Mouse (Mus musculus): ENCODE data around the gene Rgs3. TPM values are rescaled to one million over a fixed set of nuclear protein-coding genes. Genes with fewer than 3 reads are reported as not detected.

The Rgs3 gene
- polyA plus RNA-seq, 1 experiment from 2014 or later = 49.1 TPM

DNA sequence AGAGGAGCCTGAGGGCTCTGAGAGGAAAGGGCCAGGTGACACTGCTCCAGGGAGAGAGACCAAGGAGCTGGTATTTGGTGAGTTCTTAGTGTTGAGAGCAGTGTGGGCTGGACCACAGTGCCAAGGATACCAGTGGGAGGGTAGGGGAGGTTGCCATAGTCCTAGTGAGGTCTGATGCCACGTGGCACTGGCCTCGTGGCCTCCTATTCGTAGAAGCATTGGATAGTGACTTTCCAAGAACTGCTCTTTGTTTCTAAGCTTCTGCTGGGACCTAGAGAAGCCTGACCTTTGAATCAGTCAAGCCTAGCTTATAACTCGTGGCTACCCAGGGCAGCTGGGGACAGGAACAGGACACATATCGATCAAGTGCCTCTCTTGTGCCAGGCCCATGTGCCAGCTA, 164.1 kb downstream of the Rgs3 start:
- H3K4me2 ChIP-seq (ENCODE audit: low read length) = no peak overlapping the region
- no peaks in the 10 kb centered on the region for H3K27me3 ChIP-seq (ENCODE audit: control insufficient read depth, insufficient read depth, low read length)
- no peak overlapping the region for H3K4me3 ChIP-seq (replicated peaks; ENCODE audit: low read depth, low read length)
- no peaks in the 10 kb centered on the region for H3K4me1 ChIP-seq (ENCODE audit: control insufficient read depth, insufficient read depth, low read length)
- H3K9ac ChIP-seq (replicated peaks; ENCODE audit: low read length) = no peak overlapping the region
- DNase-seq = no peak
- no peak for ATAC-seq (ENCODE audit: low FRiP score, low TSS enrichment)
- H3K9me3 ChIP-seq (ENCODE audit: control insufficient read depth, low read length) = no peaks in the 10 kb centered on the region
- H3K27ac ChIP-seq (replicated peaks; ENCODE audit: low read depth, low read length) = no peak overlapping the region
- WGBS = 88% methylated on average over 5 of the region's 5 CpGs
- H3K36me3 ChIP-seq (ENCODE audit: control insufficient read depth, insufficient read depth, low read length) = no peaks in the 10 kb centered on the region

DNA sequence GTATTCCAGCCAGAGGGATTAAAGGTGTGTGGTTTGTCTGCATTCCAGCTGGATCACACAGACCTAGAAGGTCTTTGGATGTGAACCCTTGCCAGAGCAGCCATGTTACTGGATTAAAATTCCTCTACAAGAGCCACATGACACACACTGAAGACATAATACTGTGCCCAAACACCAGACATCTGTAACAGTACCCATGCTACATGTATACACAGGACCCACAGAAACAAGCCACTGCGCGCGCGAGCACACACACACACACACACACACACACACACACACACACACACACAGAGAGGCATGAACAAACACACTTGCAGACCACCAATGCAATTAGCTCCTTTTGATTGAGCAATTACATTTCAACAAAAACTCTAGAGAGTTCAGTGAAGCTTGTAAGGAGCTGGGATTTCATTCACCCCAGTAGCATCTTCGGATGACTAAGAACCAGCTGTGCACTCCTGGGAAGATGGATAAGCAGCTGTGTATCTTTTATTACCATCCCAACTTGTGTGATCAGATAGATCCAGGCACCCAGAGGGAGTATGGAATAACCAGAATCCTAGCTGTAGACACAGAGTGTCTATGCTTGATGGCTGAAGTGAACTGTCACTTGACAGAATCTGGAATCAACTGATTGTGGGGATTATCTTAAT, 166.8 kb downstream of the Rgs3 start:
- Histone ChIP-seq H3K9ac (replicated peaks; ENCODE audit: low read length) (no peak overlapping the region), H3K9me3 (ENCODE audit: control insufficient read depth, low read length) (no peaks in the 10 kb centered on the region), H3K27ac (replicated peaks; ENCODE audit: low read depth, low read length) (no peak overlapping the region), H3K36me3 (ENCODE audit: control insufficient read depth, insufficient read depth, low read length) (no peaks in the 10 kb centered on the region), H3K27me3 (ENCODE audit: control insufficient read depth, insufficient read depth, low read length) (no peaks in the 10 kb centered on the region), H3K4me3 (replicated peaks; ENCODE audit: low read depth, low read length) (no peak overlapping the region), H3K4me2 (ENCODE audit: low read length) (no peak overlapping the region), H3K4me1 (ENCODE audit: control insufficient read depth, insufficient read depth, low read length) (no peaks in the 10 kb centered on the region)
- DNase-seq = no peak
- 87% methylated on average over 5 of the region's 5 CpGs for WGBS
- ATAC-seq (ENCODE audit: low FRiP score, low TSS enrichment) = no peak

DNA sequence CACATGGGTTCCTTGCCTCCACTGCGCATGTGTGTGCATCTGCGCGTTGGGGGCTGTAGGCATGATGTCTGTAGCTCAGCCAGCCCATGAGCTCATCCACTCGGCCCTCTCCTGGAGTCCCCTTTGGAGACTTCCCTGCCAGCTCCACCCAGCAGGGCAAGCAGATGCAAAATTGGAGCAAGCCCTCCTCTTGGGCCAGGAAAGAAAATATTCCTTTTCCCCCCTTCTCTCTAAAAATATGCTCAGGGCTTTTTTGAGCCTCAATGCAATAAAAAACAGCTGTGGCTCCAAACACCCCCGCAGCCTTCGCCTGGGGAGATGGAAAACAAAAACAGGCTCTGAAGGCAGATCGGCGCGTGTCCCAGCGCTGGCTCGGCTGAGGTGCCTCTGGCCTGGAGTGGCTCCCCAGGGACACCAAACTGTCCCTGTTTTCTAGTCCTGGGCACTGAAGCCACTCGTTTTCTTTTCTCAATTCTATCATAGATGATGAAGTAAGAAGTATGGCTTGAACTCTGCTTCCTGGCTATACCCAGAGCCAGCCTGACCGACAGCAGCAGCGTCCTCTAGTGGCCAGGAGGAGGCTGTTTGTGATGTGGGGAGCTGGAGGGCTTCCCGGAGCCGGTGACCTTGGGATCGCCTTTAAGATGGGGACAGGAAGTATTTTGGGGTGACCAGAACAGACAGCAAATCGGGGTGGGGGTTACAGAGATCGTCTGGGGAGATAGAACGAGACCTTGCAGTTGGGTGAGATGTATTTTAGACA, 168.1 kb downstream of the Rgs3 start:
- H3K4me1 ChIP-seq (ENCODE audit: control insufficient read depth, insufficient read depth, low read length) = no peaks in the 10 kb centered on the region
- ATAC-seq (ENCODE audit: low FRiP score, low TSS enrichment) = no peak

DNA sequence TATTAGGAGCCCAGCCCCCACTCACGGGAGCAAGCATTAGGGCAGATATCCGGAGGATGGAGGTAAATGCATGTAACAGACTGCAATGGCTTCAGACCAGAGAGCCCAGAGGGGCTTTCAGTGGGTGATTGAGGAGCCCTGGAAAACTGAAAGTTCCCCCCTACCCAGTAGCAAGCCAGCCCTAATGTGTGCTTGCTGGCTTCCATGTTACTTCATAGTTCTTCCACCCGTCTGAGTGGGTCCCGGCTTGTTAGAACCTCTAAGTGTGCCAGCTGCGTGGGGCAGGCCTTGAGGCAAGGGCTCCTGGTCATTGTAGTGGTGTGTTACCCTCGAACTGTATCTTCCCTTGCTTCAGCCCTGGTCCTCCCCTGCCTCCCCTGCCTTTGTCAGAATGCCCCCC, 168.8 kb downstream of the Rgs3 start:
- H3K4me2 ChIP-seq (ENCODE audit: low read length) = no peak overlapping the region
- H3K27me3 ChIP-seq (ENCODE audit: control insufficient read depth, insufficient read depth, low read length) = no peaks in the 10 kb centered on the region
- H3K4me3 ChIP-seq (replicated peaks; ENCODE audit: low read depth, low read length) = no peak overlapping the region
- no peaks in the 10 kb centered on the region for H3K36me3 ChIP-seq (ENCODE audit: control insufficient read depth, insufficient read depth, low read length)
- no peak overlapping the region for H3K27ac ChIP-seq (replicated peaks; ENCODE audit: low read depth, low read length)
- no peak overlapping the region for H3K9ac ChIP-seq (replicated peaks; ENCODE audit: low read length)
- H3K9me3 ChIP-seq (ENCODE audit: control insufficient read depth, low read length) = no peaks in the 10 kb centered on the region
- WGBS = 90% methylated on average over 6 of the region's 6 CpGs
- H3K4me1 ChIP-seq (ENCODE audit: control insufficient read depth, insufficient read depth, low read length) = no peaks in the 10 kb centered on the region
- ATAC-seq (ENCODE audit: low FRiP score, low TSS enrichment) (no peak), DNase-seq (no peak)

More for the DNA sequence above, 168.1 kb downstream of the Rgs3 start:
- Histone ChIP-seq H3K4me3 (replicated peaks; ENCODE audit: low read depth, low read length) (no peak overlapping the region), H3K27me3 (ENCODE audit: control insufficient read depth, insufficient read depth, low read length) (no peaks in the 10 kb centered on the region), H3K4me2 (ENCODE audit: low read length) (no peak overlapping the region), H3K9me3 (ENCODE audit: control insufficient read depth, low read length) (no peaks in the 10 kb centered on the region), H3K27ac (replicated peaks; ENCODE audit: low read depth, low read length) (no peak overlapping the region), H3K9ac (replicated peaks; ENCODE audit: low read length) (no peak overlapping the region), H3K36me3 (ENCODE audit: control insufficient read depth, insufficient read depth, low read length) (no peaks in the 10 kb centered on the region)
- DNase-seq = no peak
- 80% methylated on average over 20 of the region's 20 CpGs for WGBS

DNA sequence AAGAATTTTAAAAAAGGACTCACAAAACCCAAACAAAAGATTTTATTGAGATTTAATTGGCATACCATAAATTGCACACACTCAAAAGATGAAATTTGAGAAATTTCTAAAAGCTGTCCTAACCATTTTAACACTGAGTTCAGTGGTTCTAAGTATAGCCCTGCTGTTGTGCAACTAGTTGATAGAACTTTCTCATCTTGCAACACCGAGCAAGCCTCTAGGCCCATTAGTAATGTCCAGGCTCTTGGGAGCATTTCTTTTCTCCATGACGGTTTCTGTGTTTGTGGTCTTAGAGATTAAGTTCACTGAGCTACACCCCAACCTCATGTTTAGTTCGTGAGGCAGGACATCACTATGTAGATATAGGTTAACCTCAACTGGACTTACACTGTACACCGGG, 169.5 kb downstream of the Rgs3 start:
- no peak for DNase-seq
- H3K27ac ChIP-seq (replicated peaks; ENCODE audit: low read depth, low read length) = no peak overlapping the region
- no peaks in the 10 kb centered on the region for H3K4me1 ChIP-seq (ENCODE audit: control insufficient read depth, insufficient read depth, low read length)
- no peak for ATAC-seq (ENCODE audit: low FRiP score, low TSS enrichment)
- no peaks in the 10 kb centered on the region for H3K36me3 ChIP-seq (ENCODE audit: control insufficient read depth, insufficient read depth, low read length)
- no peak overlapping the region for H3K4me3 ChIP-seq (replicated peaks; ENCODE audit: low read depth, low read length)
- no peak overlapping the region for H3K9ac ChIP-seq (replicated peaks; ENCODE audit: low read length)
- no peaks in the 10 kb centered on the region for H3K27me3 ChIP-seq (ENCODE audit: control insufficient read depth, insufficient read depth, low read length)
- H3K9me3 ChIP-seq (ENCODE audit: control insufficient read depth, low read length) = no peaks in the 10 kb centered on the region
- 88% methylated on average over 4 of the region's 4 CpGs for WGBS
- no peak overlapping the region for H3K4me2 ChIP-seq (ENCODE audit: low read length)

DNA sequence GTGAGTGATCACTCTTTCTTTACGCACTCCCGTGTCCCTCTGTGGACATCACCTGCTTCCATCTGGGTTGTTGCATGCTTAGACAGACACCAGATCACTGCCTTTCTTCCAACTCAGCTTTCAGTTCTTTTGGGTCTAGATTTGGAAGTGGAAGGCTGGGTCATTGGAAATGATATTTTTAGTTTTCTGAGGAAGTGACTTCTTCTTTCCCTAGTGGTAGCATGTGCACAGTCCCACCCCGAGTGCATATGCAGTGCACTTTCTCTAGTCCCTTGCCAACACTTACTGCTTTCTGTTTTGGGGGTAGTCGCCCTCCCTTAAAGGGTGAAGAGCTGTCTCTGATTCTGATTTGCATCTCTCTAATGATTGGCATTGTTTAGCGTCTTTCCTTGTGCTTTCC, 170.3 kb downstream of the Rgs3 start:
- WGBS = 82% methylated on average over 5 of the region's 5 CpGs
- Histone ChIP-seq H3K4me1 (ENCODE audit: control insufficient read depth, insufficient read depth, low read length) (no peaks in the 10 kb centered on the region), H3K27ac (replicated peaks; ENCODE audit: low read depth, low read length) (no peak overlapping the region), H3K9ac (replicated peaks; ENCODE audit: low read length) (no peak overlapping the region), H3K4me3 (replicated peaks; ENCODE audit: low read depth, low read length) (no peak overlapping the region), H3K4me2 (ENCODE audit: low read length) (no peak overlapping the region), H3K9me3 (ENCODE audit: control insufficient read depth, low read length) (no peaks in the 10 kb centered on the region), H3K36me3 (ENCODE audit: control insufficient read depth, insufficient read depth, low read length) (no peaks in the 10 kb centered on the region), H3K27me3 (ENCODE audit: control insufficient read depth, insufficient read depth, low read length) (no peaks in the 10 kb centered on the region)
- ATAC-seq (ENCODE audit: low FRiP score, low TSS enrichment) = no peak
- no peak for DNase-seq

DNA sequence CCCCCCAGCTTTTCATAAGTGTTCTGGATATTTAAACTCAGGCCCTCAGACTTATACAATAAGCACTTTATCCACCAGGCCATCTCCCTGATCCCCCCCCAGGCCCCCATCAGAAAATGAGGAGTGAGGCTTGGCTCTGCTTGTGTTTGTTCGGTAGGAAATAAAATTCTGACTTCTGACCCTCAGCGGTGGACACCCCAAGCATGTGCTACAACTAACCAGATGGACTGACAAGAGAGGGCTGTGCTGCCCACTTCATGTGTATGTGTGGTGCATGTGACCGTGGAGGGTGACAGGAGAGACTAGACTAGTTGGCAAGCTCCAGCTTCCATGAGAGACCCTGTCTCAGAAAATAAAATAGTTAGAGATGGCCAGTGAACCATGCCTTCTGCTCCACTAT, 171.2 kb downstream of the Rgs3 start:
- Histone ChIP-seq H3K9ac (replicated peaks; ENCODE audit: low read length) (no peak overlapping the region), H3K36me3 (ENCODE audit: control insufficient read depth, insufficient read depth, low read length) (no peaks in the 10 kb centered on the region), H3K9me3 (ENCODE audit: control insufficient read depth, low read length) (no peaks in the 10 kb centered on the region), H3K4me2 (ENCODE audit: low read length) (no peak overlapping the region), H3K27ac (replicated peaks; ENCODE audit: low read depth, low read length) (no peak overlapping the region), H3K4me3 (replicated peaks; ENCODE audit: low read depth, low read length) (no peak overlapping the region), H3K27me3 (ENCODE audit: control insufficient read depth, insufficient read depth, low read length) (no peaks in the 10 kb centered on the region), H3K4me1 (ENCODE audit: control insufficient read depth, insufficient read depth, low read length) (no peaks in the 10 kb centered on the region)
- DNase-seq = no peak
- 88% methylated on average over 3 of the region's 3 CpGs for WGBS
- ATAC-seq (ENCODE audit: low FRiP score, low TSS enrichment) = no peak

DNA sequence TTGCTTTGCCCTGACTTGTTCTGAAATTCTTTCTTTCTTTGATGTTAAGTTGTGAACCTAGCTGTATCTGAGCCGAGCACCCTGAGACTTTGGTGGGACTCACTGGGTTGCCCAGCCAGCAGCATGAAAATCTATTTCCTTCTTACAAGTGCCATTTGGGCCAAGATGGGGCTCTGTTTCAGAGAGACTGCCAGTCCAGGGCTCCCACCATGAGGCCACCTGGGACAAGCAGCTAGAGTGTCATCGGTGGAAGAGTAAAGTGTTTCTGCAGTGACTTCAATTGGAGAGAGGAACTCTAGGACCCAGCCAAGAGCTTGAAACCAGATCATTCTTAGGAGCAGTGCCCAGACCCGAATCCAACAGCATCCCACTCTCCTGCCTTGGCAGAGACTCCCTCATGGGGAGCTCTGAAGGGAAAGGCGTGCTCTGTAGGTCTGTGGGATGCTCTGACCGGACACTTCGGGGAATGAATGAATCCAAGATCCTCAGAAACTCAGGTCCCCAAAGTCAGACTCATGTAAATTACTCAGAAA, 171.9 kb downstream of the Rgs3 start:
- ATAC-seq (ENCODE audit: low FRiP score, low TSS enrichment) (no peak), DNase-seq (no peak)
- Histone ChIP-seq H3K27me3 (ENCODE audit: control insufficient read depth, insufficient read depth, low read length) (no peaks in the 10 kb centered on the region), H3K9me3 (ENCODE audit: control insufficient read depth, low read length) (no peaks in the 10 kb centered on the region), H3K4me2 (ENCODE audit: low read length) (no peak overlapping the region), H3K4me1 (ENCODE audit: control insufficient read depth, insufficient read depth, low read length) (no peaks in the 10 kb centered on the region), H3K27ac (replicated peaks; ENCODE audit: low read depth, low read length) (no peak overlapping the region), H3K36me3 (ENCODE audit: control insufficient read depth, insufficient read depth, low read length) (no peaks in the 10 kb centered on the region), H3K9ac (replicated peaks; ENCODE audit: low read length) (no peak overlapping the region), H3K4me3 (replicated peaks; ENCODE audit: low read depth, low read length) (no peak overlapping the region)
- 87% methylated on average over 6 of the region's 6 CpGs for WGBS

DNA sequence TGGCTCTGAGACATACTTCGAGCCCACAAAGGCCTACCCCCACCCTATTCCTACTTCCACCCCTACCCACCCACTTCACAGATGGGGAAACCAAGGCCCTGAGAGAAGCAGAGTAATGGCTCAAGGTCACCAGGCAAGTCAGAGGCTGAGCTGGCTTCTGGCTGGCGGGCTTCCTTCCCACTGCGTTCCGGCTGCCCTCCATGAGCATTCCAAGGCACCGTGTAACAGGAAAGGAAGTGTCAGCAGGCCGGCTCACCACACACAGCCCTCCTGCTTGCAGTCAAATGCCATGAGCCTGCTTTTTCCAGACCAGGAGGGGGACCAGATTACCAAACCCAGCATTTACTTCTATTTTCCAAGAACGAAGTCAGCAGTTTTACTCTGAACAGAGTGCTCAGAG, 172.4 kb downstream of the Rgs3 start:
- no peak overlapping the region for H3K9ac ChIP-seq (replicated peaks; ENCODE audit: low read length)
- H3K36me3 ChIP-seq (ENCODE audit: control insufficient read depth, insufficient read depth, low read length) = no peaks in the 10 kb centered on the region
- no peaks in the 10 kb centered on the region for H3K4me1 ChIP-seq (ENCODE audit: control insufficient read depth, insufficient read depth, low read length)
- DNase-seq = no peak
- no peak overlapping the region for H3K4me2 ChIP-seq (ENCODE audit: low read length)
- H3K27ac ChIP-seq (replicated peaks; ENCODE audit: low read depth, low read length) = no peak overlapping the region
- 88% methylated on average over 7 of the region's 7 CpGs for WGBS
- no peak for ATAC-seq (ENCODE audit: low FRiP score, low TSS enrichment)
- no peak overlapping the region for H3K4me3 ChIP-seq (replicated peaks; ENCODE audit: low read depth, low read length)
- H3K27me3 ChIP-seq (ENCODE audit: control insufficient read depth, insufficient read depth, low read length) = no peaks in the 10 kb centered on the region
- H3K9me3 ChIP-seq (ENCODE audit: control insufficient read depth, low read length) = no peaks in the 10 kb centered on the region

Data from midbrain, embryonic 14.5 days (tissue).